Mouse (Mus musculus): Measurements from ENCODE around the gene Akna.

DNA sequence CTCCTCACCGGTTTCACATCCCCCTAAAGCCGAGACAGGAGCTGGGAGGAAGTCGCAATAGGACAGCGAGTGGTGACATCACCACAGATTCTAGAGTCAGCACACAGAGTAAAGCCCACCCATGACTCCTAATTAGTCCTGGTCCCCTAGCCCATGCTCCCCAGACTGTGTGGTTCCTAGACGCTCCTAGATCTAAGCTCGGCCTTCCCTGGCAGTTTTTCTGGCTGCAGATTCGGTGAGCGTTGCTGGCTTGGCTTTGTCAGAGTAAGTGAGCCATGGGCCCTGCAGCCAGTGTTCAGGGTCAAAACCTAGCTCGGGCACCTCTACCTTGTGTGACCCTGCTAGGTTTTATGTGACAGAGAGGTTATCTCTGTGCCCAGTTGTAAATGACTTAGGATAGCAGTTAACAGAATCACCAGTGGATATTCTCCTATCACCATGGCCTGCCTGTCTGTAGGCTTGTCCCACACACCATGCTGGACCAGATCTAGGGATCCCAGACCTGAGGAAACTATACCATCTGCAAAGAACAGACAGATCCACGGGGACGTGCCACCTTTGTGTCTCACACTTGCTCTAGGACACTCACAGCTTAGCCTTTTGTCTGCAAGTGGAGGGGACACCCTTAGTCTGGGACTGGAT, 13.1 kb downstream of the Akna start:
- no peak for TF ChIP-seq CTCF (IDR thresholded peaks at IDR 0.05; ENCODE audit: low read depth, low read length)
- no peak for TF ChIP-seq POLR2A (IDR thresholded peaks at IDR 0.05; ENCODE audit: extremely low read depth, insufficient read depth, low read length)
